Mouse (Mus musculus): Measurements from ENCODE around the gene Olfr1158.
"Not testable (repeated sequence)": the region's sequence is repeated elsewhere in the genome, so short reads cannot be mapped to it uniquely, and the experiment has no call there.

The Olfr1158 gene

DNA sequence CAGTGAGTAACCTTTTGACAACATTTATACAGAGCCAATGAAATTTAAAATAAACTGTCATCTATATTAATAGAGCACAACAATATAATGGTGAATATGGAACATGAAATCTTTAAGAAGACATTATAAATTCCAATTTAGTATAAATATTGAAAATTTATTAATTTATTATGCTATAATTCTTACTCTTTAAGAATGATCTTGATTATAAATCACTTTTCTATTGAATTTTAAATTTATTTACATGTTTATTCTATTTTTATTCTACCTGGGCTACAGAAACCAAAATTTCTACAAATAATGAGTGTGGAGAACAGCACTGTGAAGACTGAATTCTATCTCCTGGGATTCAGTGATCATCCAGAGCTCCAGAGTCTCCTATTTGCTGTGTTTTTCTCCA lies at the start of gene Olfr1158:
Olfr1158 (plus strand) TSS at position 301 of the 400 bp plus-strand sequence.
- no peak for DNase-seq (ENCODE audit: low spot score in 2 of 2)

DNA sequence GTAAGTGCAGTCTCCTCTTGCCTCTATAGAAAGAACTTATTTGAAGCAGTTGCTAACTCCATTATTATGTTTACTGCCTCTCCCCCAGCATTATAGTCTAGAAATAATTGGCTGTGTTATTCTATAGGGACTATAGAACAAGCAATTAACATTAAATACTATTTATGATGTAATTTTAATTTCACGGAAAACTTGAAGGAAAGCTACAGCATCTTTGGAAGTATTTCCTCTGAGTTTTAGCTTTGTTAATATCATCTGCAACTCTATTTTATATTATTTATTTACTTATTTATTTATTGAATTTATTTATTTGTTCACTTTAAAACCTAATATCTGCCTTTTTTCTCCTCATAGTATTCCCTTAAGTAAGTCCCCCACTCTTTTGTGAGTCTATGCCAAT lies 44.9 kb upstream of the Olfr1158 start, which contains the start of gene Olfr1155:
Olfr1155 (minus strand) TSS at position 101 of the 400 bp plus-strand sequence.
- no peak for DNase-seq (ENCODE audit: low spot score in 2 of 2)

DNA sequence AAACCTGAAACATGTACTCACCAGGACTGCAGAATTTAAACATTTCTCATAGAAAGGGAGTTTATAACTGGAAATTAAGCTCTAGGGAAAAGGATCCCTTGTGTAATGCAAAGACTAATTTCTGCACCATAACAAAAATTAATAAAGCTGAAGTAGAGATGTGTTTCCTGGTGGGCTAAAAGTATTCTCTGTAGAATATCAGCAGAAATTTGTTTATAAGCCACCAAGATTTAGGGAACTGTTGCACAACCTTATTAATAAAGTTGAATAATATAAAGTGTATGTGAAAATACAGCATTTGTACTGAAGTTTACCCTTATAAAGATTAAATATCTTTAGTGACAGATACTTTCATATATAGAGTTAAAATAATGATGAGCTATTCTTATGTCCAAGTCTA lies 36.9 kb upstream of the Olfr1158 start, which contains the start of gene Olfr1156:
Olfr1156 (minus strand) TSS at position 101 of the 400 bp plus-strand sequence.
- no peak for DNase-seq (ENCODE audit: low spot score in 2 of 2)

DNA sequence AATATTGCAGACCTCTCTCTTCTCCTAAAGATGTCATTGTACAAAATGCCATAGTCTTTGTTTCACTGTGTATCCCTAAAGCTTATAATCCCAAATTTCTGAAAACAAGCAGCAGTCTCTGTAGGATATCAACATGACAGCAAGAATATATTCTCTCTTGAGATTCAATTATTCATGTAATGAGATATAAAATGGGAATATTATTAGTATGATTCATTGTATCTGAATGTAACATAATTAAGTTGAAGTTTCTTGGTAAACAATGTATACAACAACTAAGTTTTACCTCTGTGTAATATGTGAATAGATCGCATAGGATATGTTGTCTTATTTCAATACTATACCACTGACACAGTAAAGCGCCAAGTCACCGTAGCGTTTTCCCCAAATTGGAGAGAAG lies 21.7 kb upstream of the Olfr1158 start, which contains the start of gene Olfr1157:
Olfr1157 (minus strand) TSS at position 101 of the 400 bp plus-strand sequence.
- no peak for DNase-seq (ENCODE audit: low spot score in 2 of 2)

DNA sequence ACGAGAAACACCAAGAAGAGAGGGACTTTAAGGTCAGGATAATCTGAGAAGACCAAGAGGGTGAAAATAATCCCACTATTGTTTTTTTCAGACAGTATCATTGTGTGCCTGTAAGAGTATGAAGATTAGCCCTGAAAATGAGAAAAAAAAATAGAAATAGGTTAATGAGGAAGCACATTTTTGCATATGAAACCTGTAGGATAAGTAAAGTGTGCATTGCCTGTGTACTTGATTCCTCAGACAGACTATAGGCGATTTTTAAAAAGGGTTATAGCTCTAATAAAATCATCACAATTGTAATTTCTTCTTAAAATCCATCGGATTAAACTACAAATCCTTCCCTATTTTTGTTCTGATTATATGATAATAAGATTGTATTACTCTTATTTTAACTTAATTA lies 15.3 kb upstream of the Olfr1158 start, which contains the start of gene Olfr74:
Olfr74 (minus strand) TSS at position 101 of the 400 bp plus-strand sequence.
- no peak for DNase-seq (ENCODE audit: low spot score in 2 of 2)

DNA sequence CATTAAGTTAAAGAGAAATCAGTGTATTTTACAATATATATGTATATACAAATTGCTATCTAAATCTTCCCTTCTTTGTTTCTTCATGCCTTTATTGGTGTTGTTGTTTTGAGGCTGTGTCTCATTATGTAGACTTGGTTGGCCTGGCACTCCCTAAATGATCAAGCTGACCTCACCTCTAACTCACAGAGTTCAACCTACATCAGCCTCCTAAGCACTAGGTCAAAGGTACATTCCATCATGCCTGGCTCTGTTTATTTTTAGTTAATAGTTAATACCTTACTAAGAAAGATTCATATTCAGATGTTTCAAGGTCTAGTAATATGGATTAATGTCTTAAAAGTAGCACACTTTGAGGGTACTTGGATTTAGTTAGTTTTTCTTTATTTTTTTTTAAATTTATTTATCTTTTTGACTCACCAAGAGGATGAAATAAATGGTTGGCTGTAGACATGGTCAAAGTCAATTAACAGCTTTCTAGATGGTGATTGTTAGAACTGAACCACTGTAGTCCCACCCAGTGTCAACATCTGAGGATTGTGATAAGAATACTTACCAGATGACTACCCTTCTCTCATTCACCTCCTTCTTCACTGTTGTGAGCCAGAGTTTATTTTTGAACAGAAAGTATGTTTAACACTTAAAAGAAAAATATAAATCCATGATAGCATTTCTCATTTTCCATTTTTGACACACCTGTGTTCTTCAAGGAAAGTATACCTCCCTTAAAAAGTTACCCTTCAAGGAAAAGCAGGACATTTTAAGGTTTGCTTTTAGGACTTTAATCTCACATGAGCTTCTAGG lies 17.8 kb downstream of the Olfr1158 start, which contains the start of gene Olfr1160:
Olfr1160 (minus strand) TSS at position 754 of the 804 bp plus-strand sequence.
- no peak for DNase-seq (ENCODE audit: low spot score in 2 of 2)

DNA sequence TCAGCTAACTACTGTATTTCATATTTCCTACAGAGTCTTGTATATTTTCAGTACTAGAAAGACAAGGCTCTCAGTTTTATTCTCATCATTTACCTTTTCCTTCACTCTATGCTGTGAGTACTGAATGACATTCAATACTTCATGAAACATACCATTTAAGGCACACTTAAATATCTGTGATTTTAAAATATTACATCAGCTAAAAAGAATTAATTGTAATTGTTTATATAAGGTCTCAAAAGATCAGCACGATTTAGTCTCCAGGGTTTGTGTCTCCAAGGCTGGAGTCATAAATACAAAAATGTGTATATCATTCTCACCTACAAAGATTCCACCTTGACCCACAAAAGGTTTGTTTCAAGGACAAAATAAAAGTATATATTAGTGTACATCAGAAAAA lies 32.6 kb downstream of the Olfr1158 start, which contains the start of gene Olfr1161:
Olfr1161 (plus strand) TSS at position 301 of the 400 bp plus-strand sequence.
- DNase-seq (ENCODE audit: low spot score in 2 of 2), result not testable (repeated sequence)

DNA sequence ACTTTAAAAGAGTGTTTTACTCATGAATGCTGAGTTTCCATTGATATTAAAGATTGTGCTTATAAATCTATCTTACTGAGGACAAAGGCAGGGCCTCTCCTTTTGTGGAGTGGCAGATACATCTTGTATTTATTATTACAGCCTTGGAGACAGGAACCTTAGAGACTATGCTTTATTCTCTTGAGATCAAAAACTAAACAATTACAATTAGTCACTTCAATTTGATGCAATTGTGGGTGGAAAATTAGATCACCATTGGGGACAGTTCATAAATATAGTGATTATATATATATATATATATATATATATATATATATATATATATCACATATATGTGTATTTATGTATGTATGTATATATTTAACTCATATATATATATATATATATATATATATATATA lies 47.7 kb downstream of the Olfr1158 start, which contains the start of gene Olfr73:
Olfr73 (minus strand) TSS at position 101 of the 400 bp plus-strand sequence.
- no peak for DNase-seq (ENCODE audit: low spot score in 2 of 2)

Measured in spleen, postnatal 10 days (tissue).